ENCODE assay signal across 7 mouse cellular contexts in the genomic region with DNA sequence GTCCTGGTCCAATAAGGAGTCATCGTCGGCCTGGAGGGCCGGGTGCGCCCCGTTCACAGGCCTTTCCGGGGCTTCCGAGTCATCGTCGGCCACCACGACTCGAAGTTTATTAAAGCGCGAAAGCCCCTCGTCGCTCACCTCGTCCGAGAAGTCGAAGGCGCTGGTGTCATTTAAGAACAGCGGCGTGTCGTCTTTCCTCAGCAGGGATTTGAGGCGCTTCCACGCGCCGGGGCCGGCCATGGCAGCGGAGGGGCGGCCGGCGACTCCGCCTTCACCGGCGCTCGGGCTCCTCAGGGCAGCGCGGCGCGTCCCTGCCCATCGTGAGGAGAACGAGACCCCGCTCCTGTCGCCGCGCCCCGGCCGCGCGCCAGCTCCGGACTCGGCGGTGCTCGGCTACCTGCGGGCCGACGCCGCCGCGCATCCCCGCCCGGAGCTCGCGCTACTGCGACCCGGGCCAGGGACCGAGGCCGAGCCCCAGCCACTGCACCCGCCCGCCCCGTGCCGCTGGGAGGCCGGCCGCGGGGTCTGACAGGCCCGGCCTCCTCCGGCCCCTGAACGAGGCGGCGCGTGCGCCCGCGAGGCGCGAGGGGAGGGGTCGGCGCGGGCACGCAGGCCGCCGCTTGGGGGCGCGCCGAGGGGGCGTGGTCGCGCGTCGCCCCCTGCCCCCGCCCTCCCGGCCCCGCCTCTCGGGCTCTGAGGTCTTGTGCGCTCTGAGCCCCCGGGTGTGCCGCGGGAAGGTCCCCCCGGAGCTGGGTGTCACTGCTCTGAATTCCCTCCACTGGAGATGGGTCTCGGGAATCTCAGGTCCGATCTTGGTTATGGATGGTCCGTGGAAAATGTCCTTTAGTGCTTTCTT. TPM values are rescaled to one million over a fixed set of nuclear protein-coding genes. Genes with fewer than 3 reads are reported as not detected.
DNase-seq lines count a peak whose midpoint lies in the region; ATAC-seq and TF ChIP-seq lines count a peak whose summit lies in the region.

Gene Slc30a4 (minus strand): TSS at position 483 of the 856 bp plus-strand sequence.

- H3K9me3 ChIP-seq in embryonic facial prominence, embryonic 11.5 days (replicated peaks; ENCODE audit: control insufficient read depth, low read length): no peaks in the 10 kb centered on the region
- no peaks in the 10 kb centered on the region for H3K9me3 ChIP-seq in limb, embryonic 14.5 days (ENCODE audit: control insufficient read depth, low read length)
- H3K9me3 ChIP-seq in midbrain, embryonic 15.5 days: no peaks in the 10 kb centered on the region

- no peaks in the 10 kb centered on the region for H3K36me3 ChIP-seq in embryonic facial prominence, embryonic 11.5 days (replicated peaks; ENCODE audit: control insufficient read depth, insufficient read depth, low read depth, low read length)
- H3K36me3 ChIP-seq in heart, adult 2 months (ENCODE audit: control insufficient read depth, insufficient read depth, low read length): peaks cover 9% of the 10 kb centered on the region
- H3K36me3 ChIP-seq in kidney, adult 2 months (ENCODE audit: control insufficient read depth, insufficient read depth, low read length): no peaks in the 10 kb centered on the region
- no peaks in the 10 kb centered on the region for H3K36me3 ChIP-seq in limb, embryonic 14.5 days (ENCODE audit: control insufficient read depth, insufficient read depth, low read length)
- no peaks in the 10 kb centered on the region for H3K36me3 ChIP-seq in midbrain, embryonic 15.5 days (replicated peaks)

- no peaks in the 10 kb centered on the region for H3K4me1 ChIP-seq in embryonic facial prominence, embryonic 11.5 days (ENCODE audit: control insufficient read depth, insufficient read depth, low read length)
- peaks cover 2% of the 10 kb centered on the region for H3K4me1 ChIP-seq in heart, adult 2 months (ENCODE audit: control insufficient read depth, insufficient read depth, low read length)
- H3K4me1 ChIP-seq in kidney, adult 2 months (ENCODE audit: control insufficient read depth, insufficient read depth, low read length): no peaks in the 10 kb centered on the region; the same call in 1 of the 2 replicates
- peaks cover 9% of the 10 kb centered on the region for H3K4me1 ChIP-seq in limb, embryonic 14.5 days (ENCODE audit: control insufficient read depth, insufficient read depth, low read length)
- peaks cover 27% of the 10 kb centered on the region for H3K4me1 ChIP-seq in midbrain, embryonic 15.5 days

- H3K27me3 ChIP-seq in embryonic facial prominence, embryonic 11.5 days (ENCODE audit: control insufficient read depth, insufficient read depth, low read length): no peaks in the 10 kb centered on the region
- H3K27me3 ChIP-seq in heart, adult 2 months (ENCODE audit: control insufficient read depth, insufficient read depth, low read length): no peaks in the 10 kb centered on the region
- no peaks in the 10 kb centered on the region for H3K27me3 ChIP-seq in kidney, adult 2 months (replicated peaks; ENCODE audit: control insufficient read depth, insufficient read depth, low read length)
- no peaks in the 10 kb centered on the region for H3K27me3 ChIP-seq in limb, embryonic 14.5 days (ENCODE audit: control insufficient read depth, insufficient read depth, low read length)
- H3K27me3 ChIP-seq in midbrain, embryonic 15.5 days (replicated peaks): no peaks in the 10 kb centered on the region

- intact Hi-C loops in heart, adult 2 months (cut with DNase I): loop anchor here (1.0 to 2.0 kb wide), 3 partner anchors 36 to 72 kb away; partner anchors contain the start of gene Bloc1s6

- H3K79me2 ChIP-seq in heart, adult 2 months (replicated peaks; ENCODE audit: control insufficient read depth, insufficient read depth, low read length): no peaks in the 10 kb centered on the region

- TF ChIP-seq EP300 in heart, adult 2 months (IDR thresholded peaks at IDR 0.05; ENCODE audit: insufficient read depth, low read depth, low read length): no peak

- TF ChIP-seq CTCF in heart, adult 2 months (IDR thresholded peaks at IDR 0.05): peak; percentile 23
- TF ChIP-seq CTCF in kidney, adult 2 months (conservative IDR thresholded peaks at IDR 0.05; ENCODE audit: insufficient read depth, insufficient read length, low read depth, low read length): no peak

- no peak within 1 kb of the TSS for H3K27ac ChIP-seq in embryonic facial prominence, embryonic 11.5 days (replicated peaks; ENCODE audit: low read depth, low read length)
- peak within 1 kb of the TSS; percentile 71 for H3K27ac ChIP-seq in heart, adult 2 months
- peak within 1 kb of the TSS; percentile 3; the same call in 1 of the 2 replicates for H3K27ac ChIP-seq in kidney, adult 2 months (ENCODE audit: insufficient read depth, low read depth, low read length)
- H3K27ac ChIP-seq in limb, embryonic 14.5 days (replicated peaks; ENCODE audit: low read depth, low read length): peak within 1 kb of the TSS; percentile 48
- H3K27ac ChIP-seq in midbrain, embryonic 15.5 days: peak within 1 kb of the TSS; percentile 81

- peak; percentile 97 for ATAC-seq in embryonic facial prominence, embryonic 11.5 days (replicated peaks; ENCODE audit: insufficient number of reproducible peaks, low FRiP score, low TSS enrichment, low read depth)
- ATAC-seq in limb, embryonic 14.5 days (ENCODE audit: low FRiP score, low read depth): peak; percentile 99
- ATAC-seq in midbrain, embryonic 15.5 days (replicated peaks): peak; percentile 98

- H3K4me2 ChIP-seq in embryonic facial prominence, embryonic 11.5 days (ENCODE audit: low read depth, low read length): peak within 1 kb of the TSS; percentile 72
- H3K4me2 ChIP-seq in limb, embryonic 14.5 days (replicated peaks; ENCODE audit: low read depth, low read length, severe bottlenecking): peak within 1 kb of the TSS; percentile 77
- peak within 1 kb of the TSS; percentile 90 for H3K4me2 ChIP-seq in midbrain, embryonic 15.5 days

- peak; percentile 89 for DNase-seq in adrenal gland, postnatal 14 days
- DNase-seq in embryonic facial prominence, embryonic 11.5 days (ENCODE audit: low spot score): peak; percentile 86
- DNase-seq in heart, adult 2 months: peak; percentile 87 to 90
- peak; percentile 84 for DNase-seq in kidney, adult 2 months
- DNase-seq in limb, embryonic 14.5 days (ENCODE audit: low spot score): peak; percentile 82
- DNase-seq in spleen, postnatal 14 days (ENCODE audit: low spot score in 2 of 2): peak; percentile 9 to 33

- peak within 1 kb of the TSS; percentile 68 for H3K4me3 ChIP-seq in embryonic facial prominence, embryonic 11.5 days (ENCODE audit: low read depth, low read length)
- H3K4me3 ChIP-seq in heart, adult 2 months: peak within 1 kb of the TSS; percentile 89
- H3K4me3 ChIP-seq in kidney, adult 2 months (ENCODE audit: insufficient read depth, low read depth, low read length): peak within 1 kb of the TSS; percentile 78
- H3K4me3 ChIP-seq in limb, embryonic 14.5 days (replicated peaks; ENCODE audit: low read length): peak within 1 kb of the TSS; percentile 77
- peak within 1 kb of the TSS; percentile 71 for H3K4me3 ChIP-seq in midbrain, embryonic 15.5 days

- WGBS in embryonic facial prominence, embryonic 11.5 days: under 1% methylated on average over 88 of the region's 111 CpGs
- WGBS in heart, adult 2 months: under 1% methylated on average over 105 of the region's 111 CpGs
- WGBS in kidney, adult 2 months: under 1% methylated on average over 111 of the region's 111 CpGs
- WGBS in limb, embryonic 14.5 days: under 1% methylated on average over 83 of the region's 111 CpGs
- under 1% methylated on average over 105 of the region's 111 CpGs for WGBS in midbrain, embryonic 15.5 days

- H3K9ac ChIP-seq in embryonic facial prominence, embryonic 11.5 days (replicated peaks; ENCODE audit: low read length): peak within 1 kb of the TSS; percentile 76
- H3K9ac ChIP-seq in heart, adult 2 months (ENCODE audit: low read depth, low read length): peak within 1 kb of the TSS; percentile 73
- H3K9ac ChIP-seq in limb, embryonic 14.5 days (ENCODE audit: low read depth, low read length, severe bottlenecking): peak within 1 kb of the TSS; percentile 83
- peak within 1 kb of the TSS; percentile 78 for H3K9ac ChIP-seq in midbrain, embryonic 15.5 days

- no peak for TF ChIP-seq POLR2A in heart, adult 2 months (IDR thresholded peaks at IDR 0.05; ENCODE audit: insufficient read depth, low read depth, low read length)
- no peak for TF ChIP-seq POLR2A in kidney, adult 2 months (IDR thresholded peaks at IDR 0.05; ENCODE audit: low read depth, low read length)
- TF ChIP-seq POLR2A in limb, embryonic 14.5 days (IDR thresholded peaks at IDR 0.05; ENCODE audit: borderline replicate concordance, extremely low read depth, insufficient read depth, insufficient read length): 0 out of 2 replicates have a peak, but pooled peaks have one; percentile 15

RNA-seq across cellular contexts. Expression of gene Slc30a4, which starts in this region (rescaled TPM):
- total RNA-seq in adrenal gland, postnatal 14 days (2021): 25.2 and 25.5 TPM in 2 replicates
- 9.7 and 12.9 TPM in 2 replicates for polyA plus RNA-seq in embryonic facial prominence, embryonic 11.5 days (2014; fragmentation: Nextera tagmentation; extraction: Ambion mirVana)
- total RNA-seq in heart, adult 2 months (2021): 1 to 10 TPM; 7.9 to 9.2 TPM
- polyA plus RNA-seq in heart, adult 2 months (2012; rRNA removed): 3.2 and 6.9 TPM in 2 replicates
- 5.7 and 6.2 TPM in 2 replicates for polyA plus RNA-seq in kidney, adult 2 months (2012; rRNA removed)
- 13.6 and 13.8 TPM in 2 replicates for polyA plus RNA-seq in limb, embryonic 14.5 days (2012; rRNA removed)
- 18.4 and 20.1 TPM in 2 replicates for polyA plus RNA-seq in limb, embryonic 14.5 days (2014; fragmentation: Nextera tagmentation; extraction: Ambion mirVana)
- 6.1 and 6.3 TPM in 2 replicates for polyA plus RNA-seq in midbrain, embryonic 15.5 days (2015; fragmentation: Nextera tagmentation; extraction: Ambion mirVana)

Comparison
In these comparisons a context has a peak if more than half of its experiments do, and no peak if none do; other contexts are left out.
1. DNase-seq: peak in every context shown above with its lines; median percentile 89 in adrenal gland, postnatal 14 days; 88 in heart, adult 2 months; 86 in embryonic facial prominence, embryonic 11.5 days; 84 in kidney, adult 2 months; 82 in limb, embryonic 14.5 days; 21 in spleen, postnatal 14 days.